Mouse (Mus musculus) forelimb bud, embryonic 11.5 days (tissue): Measurements from ENCODE around the gene Zfp276.
"Not testable (repeated sequence)": the region's sequence is repeated elsewhere in the genome, so short reads cannot be mapped to it uniquely, and the experiment has no call there.

Experiments used
- DNase-seq: peaks from one replicate; pipeline ENCODE4 v3.0.0-alpha.2; 2012; ENCODE audit warnings: low read depth, low spot score

Zfp276 gene

GRCm38 (mm10) chr8:123244382-123244781 lies 9.6 kb upstream of the Zfp276 start:
- no peak for DNase-seq

- DNase-seq = no peak
Observed at GRCm38 (mm10) chr8:123245543-123245942, 8.5 kb upstream of the Zfp276 start.

- DNase-seq = no peak
Observed at GRCm38 (mm10) chr8:123247748-123248147, 6.2 kb upstream of the Zfp276 start.

- DNase-seq = no peak
Observed at GRCm38 (mm10) chr8:123248596-123248995, 5.4 kb upstream of the Zfp276 start.

GRCm38 (mm10) chr8:123250940-123251339 lies 3.1 kb upstream of the Zfp276 start:
- DNase-seq = no peak

- DNase-seq = no peak
Observed at GRCm38 (mm10) chr8:123252925-123253324, 1.1 kb upstream of the Zfp276 start.

- DNase-seq = no peak
Observed at GRCm38 (mm10) chr8:123253451-123254098, 420 bp upstream of the Zfp276 start.

GRCm38 (mm10) chr8:123255170-123255569 lies 1.2 kb downstream of the Zfp276 start:
- no peak for DNase-seq

GRCm38 (mm10) chr8:123257114-123257513 lies 3.1 kb downstream of the Zfp276 start:
- no peak for DNase-seq

- not testable (repeated sequence) for DNase-seq
Observed at GRCm38 (mm10) chr8:123257593-123257992, 3.6 kb downstream of the Zfp276 start.

- DNase-seq = no peak
Observed at GRCm38 (mm10) chr8:123267926-123268656, 14.1 kb downstream of the Zfp276 start.

GRCm38 (mm10) chr8:123271147-123271546 lies 17.2 kb downstream of the Zfp276 start:
- no peak for DNase-seq

- no peak for DNase-seq
Observed at GRCm38 (mm10) chr8:123271901-123272300, 17.9 kb downstream of the Zfp276 start.

- DNase-seq = no peak
Observed at GRCm38 (mm10) chr8:123274447-123274846, 20.5 kb downstream of the Zfp276 start.

GRCm38 (mm10) chr8:123275096-123275495 lies 21.1 kb downstream of the Zfp276 start:
- DNase-seq = no peak

- DNase-seq = no peak
Observed at GRCm38 (mm10) chr8:123278445-123278844, 24.4 kb downstream of the Zfp276 start.

GRCm38 (mm10) chr8:123279828-123280227 lies 25.8 kb downstream of the Zfp276 start:
- no peak for DNase-seq

GRCm38 (mm10) chr8:123280302-123281094 lies 26.5 kb downstream of the Zfp276 start:
- no peak for DNase-seq

GRCm38 (mm10) chr8:123282994-123283393 lies 29.0 kb downstream of the Zfp276 start:
- not testable (repeated sequence) for DNase-seq

GRCm38 (mm10) chr8:123283991-123284390 lies 30.0 kb downstream of the Zfp276 start:
- DNase-seq = no peak

- no peak for DNase-seq
Observed at GRCm38 (mm10) chr8:123284493-123284892, 30.5 kb downstream of the Zfp276 start.

- no peak for DNase-seq
Observed at GRCm38 (mm10) chr8:123287362-123287761, 33.4 kb downstream of the Zfp276 start.
